Mouse (Mus musculus): ENCODE data around the gene Fbln1. TPM values are rescaled to one million over a fixed set of nuclear protein-coding genes. Genes with fewer than 3 reads are reported as not detected.

Fbln1 gene
- polyA plus RNA-seq, 1 experiment from 2014 or later: 162 TPM

DNA sequence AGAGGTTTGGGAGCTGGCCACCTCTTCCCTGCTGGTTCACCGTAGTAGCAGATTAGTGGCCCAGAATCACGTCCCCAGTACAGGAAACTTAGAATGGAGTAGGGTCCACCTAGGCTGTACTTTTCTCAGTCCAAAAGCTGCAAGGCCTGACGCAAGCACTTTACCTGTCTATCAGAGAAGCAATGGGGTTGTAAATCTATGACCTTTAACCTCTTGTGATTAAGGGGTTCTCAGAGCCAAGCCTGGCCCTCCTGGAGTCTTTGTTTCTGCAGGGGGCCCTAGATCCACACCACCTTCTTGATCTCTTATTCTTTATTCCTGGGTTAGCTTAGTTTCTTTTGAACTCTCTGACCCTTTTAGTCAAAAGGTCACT, 940 bp downstream of the Fbln1 start:
- Histone ChIP-seq H3K27ac (replicated peaks in 1 of 2; ENCODE audit: control insufficient read depth in 1 of 2, insufficient read depth in 1 of 2, low read depth in 2 of 2, low read length in 2 of 2) (peak overlapping the region; percentile 53 to 74; a peak in 3 of 4 replicates), H3K9ac (ENCODE audit: low read length) (peak overlapping the region; percentile 73), H3K4me1 (ENCODE audit: control insufficient read depth in 2 of 2, insufficient read depth in 2 of 2, low read length in 2 of 2) (peaks cover 13 to 25% of the 10 kb centered on the region in 2 experiments), H3K4me3 (ENCODE audit: control insufficient read depth in 1 of 2, insufficient read depth in 1 of 2, low read depth in 1 of 2, low read length in 2 of 2) (peak overlapping the region; percentile 63 to 75), H3K4me2 (ENCODE audit: low read length) (peak overlapping the region; percentile 87), H3K36me3 (ENCODE audit: control insufficient read depth, insufficient read depth, low read length) (no peaks in the 10 kb centered on the region), H3K27me3 (ENCODE audit: control insufficient read depth, insufficient read depth, low read length) (peaks cover 16% of the 10 kb centered on the region), H3K9me3 (ENCODE audit: control insufficient read depth, low read length) (no peaks in the 10 kb centered on the region)
- WGBS: 30% methylated on average over 3 of the region's 3 CpGs
- ATAC-seq (ENCODE audit: insufficient number of reproducible peaks, insufficient read depth, low FRiP score, low read depth): no peak

- Histone ChIP-seq H3K4me2 (ENCODE audit: low read length) (peak overlapping the region; percentile 87), H3K9ac (ENCODE audit: low read length) (peak overlapping the region; percentile 73), H3K27ac (replicated peaks in 1 of 2; ENCODE audit: control insufficient read depth in 1 of 2, insufficient read depth in 1 of 2, low read depth in 2 of 2, low read length in 2 of 2) (peak overlapping the region; percentile 53 to 74), H3K36me3 (ENCODE audit: control insufficient read depth, insufficient read depth, low read length) (no peaks in the 10 kb centered on the region), H3K4me1 (ENCODE audit: control insufficient read depth in 2 of 2, insufficient read depth in 2 of 2, low read length in 2 of 2) (peaks cover 13 to 25% of the 10 kb centered on the region in 2 experiments), H3K9me3 (ENCODE audit: control insufficient read depth, low read length) (no peaks in the 10 kb centered on the region), H3K4me3 (ENCODE audit: control insufficient read depth in 1 of 2, insufficient read depth in 1 of 2, low read depth in 1 of 2, low read length in 2 of 2) (peak overlapping the region; percentile 63 to 75), H3K27me3 (ENCODE audit: control insufficient read depth, insufficient read depth, low read length) (peaks cover 16% of the 10 kb centered on the region)
- WGBS: 21% methylated on average over 3 of the region's 3 CpGs
- ATAC-seq (ENCODE audit: insufficient number of reproducible peaks, insufficient read depth, low FRiP score, low read depth): no peak
These were observed 1.3 kb downstream of the Fbln1 start for GRCm38 (mm10) chr15:85207081-85207480.

DNA sequence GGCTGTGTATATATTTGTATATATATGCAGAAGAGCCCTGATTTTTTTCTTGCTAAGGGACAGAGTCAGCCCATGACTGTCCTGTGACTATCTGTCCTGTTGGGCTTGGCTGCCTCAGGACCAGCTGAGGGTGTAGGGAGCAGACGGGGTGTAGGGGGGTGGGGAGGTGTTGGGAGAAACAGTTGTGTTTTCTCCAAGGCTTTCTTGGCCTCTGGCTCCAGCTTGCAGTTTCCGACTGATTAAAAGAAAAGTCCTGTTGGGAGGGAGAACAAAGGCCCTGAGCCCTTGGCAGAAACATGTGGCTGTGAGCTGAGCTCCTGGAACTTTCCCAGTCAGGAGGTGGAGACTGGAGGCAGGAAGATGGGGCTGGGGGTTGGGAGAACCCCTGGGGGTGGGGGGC, 2.0 kb downstream of the Fbln1 start:
- Histone ChIP-seq H3K4me3 (ENCODE audit: control insufficient read depth in 1 of 2, insufficient read depth in 1 of 2, low read depth in 1 of 2, low read length in 2 of 2) (peak overlapping the region; percentile 63 to 75; a peak in 3 of 4 replicates), H3K27ac (replicated peaks in 1 of 2; ENCODE audit: control insufficient read depth in 1 of 2, insufficient read depth in 1 of 2, low read depth in 2 of 2, low read length in 2 of 2) (peak overlapping the region; percentile 68 to 74)

DNA sequence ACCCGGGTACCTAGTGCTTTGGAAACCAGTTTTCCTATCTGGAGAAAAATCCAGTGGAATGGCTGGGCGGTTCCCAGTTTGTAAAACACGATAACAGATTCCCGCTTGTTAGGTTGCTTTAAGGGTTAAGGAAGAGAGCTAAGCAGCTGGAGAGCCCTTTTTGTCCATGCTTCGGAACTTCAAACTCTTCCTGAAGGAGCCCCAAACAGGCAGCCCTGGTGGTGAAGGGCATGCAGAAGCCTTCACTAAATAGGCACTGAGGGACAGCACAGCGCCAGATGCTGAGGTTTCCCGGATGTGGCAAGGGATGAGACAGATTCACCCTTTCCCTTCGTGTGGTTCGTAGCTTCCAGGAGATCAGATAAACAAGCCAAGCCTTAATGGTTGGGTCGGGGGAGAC, 2.6 kb downstream of the Fbln1 start:
- Histone ChIP-seq H3K4me2 (ENCODE audit: low read length) (peak overlapping the region; percentile 87), H3K27me3 (ENCODE audit: control insufficient read depth, insufficient read depth, low read length) (peaks cover 7% of the 10 kb centered on the region), H3K4me3 (ENCODE audit: control insufficient read depth in 1 of 2, insufficient read depth in 1 of 2, low read depth in 1 of 2, low read length in 2 of 2) (peak overlapping the region; percentile 8 to 63), H3K27ac (replicated peaks in 1 of 2; ENCODE audit: control insufficient read depth in 1 of 2, insufficient read depth in 1 of 2, low read depth in 2 of 2, low read length in 2 of 2) (peak overlapping the region; percentile 68 to 74), H3K4me1 (ENCODE audit: control insufficient read depth in 2 of 2, insufficient read depth in 2 of 2, low read length in 2 of 2) (peaks cover 13 to 25% of the 10 kb centered on the region in 2 experiments), H3K9me3 (ENCODE audit: control insufficient read depth, low read length) (no peaks in the 10 kb centered on the region), H3K9ac (ENCODE audit: low read length) (peak overlapping the region; percentile 56), H3K36me3 (ENCODE audit: control insufficient read depth, insufficient read depth, low read length) (no peaks in the 10 kb centered on the region)
- ATAC-seq (ENCODE audit: insufficient number of reproducible peaks, insufficient read depth, low FRiP score, low read depth): no peak
- WGBS: 16% methylated on average over 10 of the region's 10 CpGs

More for the DNA sequence above, 2.0 kb downstream of the Fbln1 start:
- peaks cover 13% of the 10 kb centered on the region for H3K27me3 ChIP-seq (ENCODE audit: control insufficient read depth, insufficient read depth, low read length)
- H3K4me2 ChIP-seq (ENCODE audit: low read length): peak overlapping the region; percentile 87
- H3K9me3 ChIP-seq (ENCODE audit: control insufficient read depth, low read length): no peaks in the 10 kb centered on the region
- peak; percentile 57 for ATAC-seq (ENCODE audit: insufficient number of reproducible peaks, insufficient read depth, low FRiP score, low read depth)
- peak overlapping the region; percentile 56 for H3K9ac ChIP-seq (ENCODE audit: low read length)
- H3K4me1 ChIP-seq (ENCODE audit: control insufficient read depth in 2 of 2, insufficient read depth in 2 of 2, low read length in 2 of 2): peaks cover 13 to 25% of the 10 kb centered on the region in 2 experiments
- H3K36me3 ChIP-seq (ENCODE audit: control insufficient read depth, insufficient read depth, low read length): no peaks in the 10 kb centered on the region
- 20% methylated on average over 2 of the region's 2 CpGs for WGBS

DNA sequence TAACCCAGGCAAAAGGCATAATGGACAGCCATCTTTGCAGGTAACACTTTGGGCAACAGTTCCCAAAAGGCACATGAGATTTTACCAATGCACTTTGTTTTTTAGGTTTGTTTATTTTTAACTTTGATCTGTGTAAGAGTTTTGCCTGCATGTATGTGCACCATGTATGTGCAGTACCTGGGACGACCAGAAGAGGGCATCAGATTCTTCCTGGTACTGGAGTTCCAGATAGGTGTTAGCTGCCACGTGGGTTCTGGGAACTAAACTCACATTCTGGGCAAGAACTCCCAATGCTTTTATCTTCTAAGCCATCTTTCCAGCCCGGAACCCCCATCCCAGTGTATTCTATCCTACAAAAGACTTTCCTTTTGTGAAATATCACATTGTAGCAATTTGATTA, 3.6 kb downstream of the Fbln1 start:
- Histone ChIP-seq H3K27me3 (ENCODE audit: control insufficient read depth, insufficient read depth, low read length) (no peaks in the 10 kb centered on the region), H3K27ac (replicated peaks in 1 of 2; ENCODE audit: control insufficient read depth in 1 of 2, insufficient read depth in 1 of 2, low read depth in 2 of 2, low read length in 2 of 2) (no peak overlapping the region)
- ATAC-seq (ENCODE audit: insufficient number of reproducible peaks, insufficient read depth, low FRiP score, low read depth): no peak

DNA sequence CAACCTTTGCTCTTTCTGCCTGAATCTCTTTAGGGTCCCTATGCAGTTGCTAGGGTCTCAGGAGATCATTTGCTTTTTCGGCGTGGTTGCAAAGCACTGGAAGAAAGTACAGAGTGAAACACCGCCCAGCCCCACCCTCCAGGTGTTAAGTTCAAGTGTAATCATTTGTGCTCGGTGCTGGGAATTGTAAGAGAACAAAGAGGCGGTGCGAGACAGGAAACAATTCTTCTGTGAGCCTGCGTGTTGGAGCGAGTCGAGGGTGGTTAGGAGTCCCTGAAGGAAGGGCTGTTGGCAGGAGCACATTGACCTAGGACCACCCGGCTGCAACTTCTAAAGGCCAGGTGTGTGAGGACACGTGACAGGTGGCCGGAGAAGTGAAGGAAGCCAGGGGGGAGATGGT, 4.9 kb downstream of the Fbln1 start:
- no peak overlapping the region for H3K9ac ChIP-seq (ENCODE audit: low read length)
- H3K27me3 ChIP-seq (ENCODE audit: control insufficient read depth, insufficient read depth, low read length): no peaks in the 10 kb centered on the region
- H3K27ac ChIP-seq (replicated peaks in 1 of 2; ENCODE audit: control insufficient read depth in 1 of 2, insufficient read depth in 1 of 2, low read depth in 2 of 2, low read length in 2 of 2): no peak overlapping the region
- WGBS: 83% methylated on average over 12 of the region's 12 CpGs
- H3K4me3 ChIP-seq (ENCODE audit: control insufficient read depth in 1 of 2, insufficient read depth in 1 of 2, low read depth in 1 of 2, low read length in 2 of 2): no peak overlapping the region
- ATAC-seq (ENCODE audit: insufficient number of reproducible peaks, insufficient read depth, low FRiP score, low read depth): no peak
- H3K36me3 ChIP-seq (ENCODE audit: control insufficient read depth, insufficient read depth, low read length): 0 out of 2 replicates have a peak, but pooled peaks cover 2% of the 10 kb centered on the region
- no peak overlapping the region for H3K4me2 ChIP-seq (ENCODE audit: low read length)
- H3K4me1 ChIP-seq (ENCODE audit: control insufficient read depth in 2 of 2, insufficient read depth in 2 of 2, low read length in 2 of 2): peaks cover 13 to 25% of the 10 kb centered on the region in 2 experiments
- no peaks in the 10 kb centered on the region for H3K9me3 ChIP-seq (ENCODE audit: control insufficient read depth, low read length)

More for the DNA sequence above, 3.6 kb downstream of the Fbln1 start:
- no peak overlapping the region for H3K4me3 ChIP-seq (ENCODE audit: control insufficient read depth in 1 of 2, insufficient read depth in 1 of 2, low read depth in 1 of 2, low read length in 2 of 2)
- no peaks in the 10 kb centered on the region for H3K9me3 ChIP-seq (ENCODE audit: control insufficient read depth, low read length)
- H3K4me2 ChIP-seq (ENCODE audit: low read length): no peak overlapping the region
- no peak overlapping the region for H3K9ac ChIP-seq (ENCODE audit: low read length)
- no peaks in the 10 kb centered on the region for H3K36me3 ChIP-seq (ENCODE audit: control insufficient read depth, insufficient read depth, low read length)
- WGBS: 87% methylated on average over 3 of the region's 3 CpGs
- H3K4me1 ChIP-seq (ENCODE audit: control insufficient read depth in 2 of 2, insufficient read depth in 2 of 2, low read length in 2 of 2): peaks cover 13 to 25% of the 10 kb centered on the region in 2 experiments

DNA sequence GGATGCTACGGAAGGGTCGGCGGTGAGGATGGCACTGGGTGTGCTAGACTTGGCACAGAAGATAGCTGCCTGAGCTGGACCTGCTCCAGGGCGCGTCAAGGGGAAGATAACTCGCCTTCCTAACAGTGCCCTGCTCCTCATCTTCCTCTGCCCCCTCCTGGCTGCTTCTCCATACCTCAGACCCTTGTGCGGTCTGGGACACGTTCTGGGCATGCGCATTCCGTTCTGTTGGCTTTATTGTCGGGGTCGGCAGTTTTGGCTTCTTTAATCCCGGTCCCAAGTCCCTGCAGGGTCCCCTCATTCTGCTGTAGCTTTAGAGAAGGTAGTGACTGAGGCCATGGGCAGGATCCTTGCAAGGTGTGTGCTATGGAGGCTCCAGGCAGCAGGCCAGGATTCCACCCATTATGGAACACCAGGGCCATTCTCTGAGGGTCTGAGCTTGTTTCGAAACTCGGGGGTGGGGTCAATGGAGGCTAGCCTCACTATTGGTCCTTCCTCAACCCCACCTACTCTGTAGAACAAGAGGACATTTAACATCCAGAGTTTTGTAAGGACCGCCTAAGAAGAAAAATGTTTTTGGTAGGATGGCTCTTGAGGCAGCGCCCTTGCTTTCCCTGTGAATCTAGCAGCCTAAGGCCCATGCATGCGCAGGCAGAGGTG, 5.5 kb downstream of the Fbln1 start:
- ATAC-seq (ENCODE audit: insufficient number of reproducible peaks, insufficient read depth, low FRiP score, low read depth): no peak
- no peaks in the 10 kb centered on the region for H3K27me3 ChIP-seq (ENCODE audit: control insufficient read depth, insufficient read depth, low read length)
- H3K36me3 ChIP-seq (ENCODE audit: control insufficient read depth, insufficient read depth, low read length): 0 out of 2 replicates have a peak, but pooled peaks cover 3% of the 10 kb centered on the region
- no peak overlapping the region for H3K27ac ChIP-seq (replicated peaks in 1 of 2; ENCODE audit: control insufficient read depth in 1 of 2, insufficient read depth in 1 of 2, low read depth in 2 of 2, low read length in 2 of 2)
- no peak overlapping the region for H3K4me2 ChIP-seq (ENCODE audit: low read length)
- 90% methylated on average over 18 of the region's 18 CpGs for WGBS
- no peak overlapping the region for H3K4me3 ChIP-seq (ENCODE audit: control insufficient read depth in 1 of 2, insufficient read depth in 1 of 2, low read depth in 1 of 2, low read length in 2 of 2)
- no peak overlapping the region for H3K9ac ChIP-seq (ENCODE audit: low read length)
- H3K4me1 ChIP-seq (ENCODE audit: control insufficient read depth in 2 of 2, insufficient read depth in 2 of 2, low read length in 2 of 2): peaks cover 13 to 22% of the 10 kb centered on the region in 2 experiments
- peaks cover 3% of the 10 kb centered on the region; the same call in 1 of the 2 replicates for H3K9me3 ChIP-seq (ENCODE audit: control insufficient read depth, low read length)
